Mouse (Mus musculus): ENCODE results near the gene Gstt4.

Gene Gstt4

DNA sequence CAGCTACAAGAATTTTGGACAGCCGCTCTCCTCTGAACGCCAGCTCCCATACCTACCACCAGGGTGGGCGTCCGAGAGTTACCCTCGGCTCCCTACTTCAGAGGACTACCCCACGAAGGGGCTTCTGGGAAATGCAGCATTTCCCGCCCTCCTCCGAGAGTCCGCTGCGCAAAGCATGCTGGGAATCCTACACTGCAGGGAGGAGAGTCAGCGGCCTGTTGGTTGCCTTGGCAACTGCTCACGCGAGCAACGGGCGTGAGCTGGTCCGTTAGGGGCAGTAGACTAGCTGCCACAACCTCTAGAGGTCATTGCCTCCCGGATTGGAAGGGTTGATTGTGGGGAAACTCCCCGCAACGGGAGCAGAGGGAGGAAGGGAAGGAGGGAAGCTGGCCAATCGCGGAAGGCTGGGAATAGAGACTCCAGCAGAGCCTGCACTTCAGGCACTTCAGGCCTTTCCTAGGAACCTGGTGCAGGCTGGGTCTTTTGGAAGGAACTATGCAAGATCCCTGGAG is 15.0 kb upstream of the Gstt4 start, which contains the start of gene Gstt2:
Gene Gstt2, minus strand, starts transcription at position 177 of the 512 bp plus-strand sequence.
- in situ Hi-C loops (cut with MboI, MseI), result no loop called here

DNA sequence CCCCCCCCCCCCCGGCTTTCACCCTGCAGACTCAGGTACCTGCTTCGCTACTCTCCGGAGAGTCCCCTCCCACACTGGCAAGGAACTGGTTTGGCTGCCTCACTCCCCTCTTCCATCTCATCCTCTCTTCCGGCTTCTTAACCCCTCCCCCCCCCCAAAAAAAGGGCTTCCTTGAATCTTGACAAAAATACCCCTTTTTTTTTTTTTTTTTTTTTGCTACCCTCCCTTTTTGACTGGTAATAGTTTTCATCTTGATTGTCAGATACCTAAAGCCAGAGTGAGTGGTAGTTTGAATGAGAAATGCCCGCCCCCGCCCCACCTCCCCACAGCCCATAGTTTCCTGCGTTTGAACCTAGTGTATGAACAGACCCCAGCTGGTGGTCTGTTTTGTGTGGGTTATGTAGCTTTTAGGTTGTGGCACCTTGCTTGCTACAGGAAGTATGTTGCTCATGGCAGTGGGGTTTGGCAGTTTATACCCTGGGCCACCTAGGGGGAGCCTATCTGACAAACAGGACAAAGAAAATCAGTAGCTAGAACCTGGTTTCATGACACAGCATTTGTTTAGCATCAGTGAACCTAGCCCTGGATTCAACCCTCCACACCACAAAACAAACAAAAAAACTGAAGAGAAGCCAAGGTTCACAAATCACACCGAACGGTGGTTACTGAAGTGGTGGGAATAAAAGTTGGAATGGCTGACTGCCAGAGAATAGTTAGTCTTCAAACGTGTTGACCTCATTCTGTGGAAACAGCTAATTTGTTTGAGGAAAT is 13.6 kb upstream of the Gstt4 start:
- in situ Hi-C loops (cut with MboI, MseI), result no loop called here

DNA sequence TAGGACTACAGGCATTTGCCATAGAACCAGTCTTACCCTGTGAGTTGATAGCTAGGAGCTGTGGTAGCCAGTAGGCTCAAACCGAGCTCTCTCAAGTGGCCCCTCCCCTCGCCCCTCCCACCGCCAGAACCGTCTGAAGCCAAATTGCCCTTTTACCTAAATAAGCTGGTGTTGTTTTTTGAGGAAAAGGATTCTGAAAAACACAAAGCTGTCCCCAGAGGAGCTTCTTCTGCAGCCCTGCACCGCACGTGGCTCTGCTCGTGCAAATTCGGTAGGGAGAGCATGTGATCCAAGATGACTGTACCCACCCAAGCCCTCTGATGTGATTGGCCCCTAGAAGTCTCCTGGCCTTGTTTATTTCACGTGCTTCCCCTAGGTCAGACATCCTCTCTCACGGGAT is 13.0 kb upstream of the Gstt4 start:
- in situ Hi-C loops (cut with MboI, MseI), result no loop called here

DNA sequence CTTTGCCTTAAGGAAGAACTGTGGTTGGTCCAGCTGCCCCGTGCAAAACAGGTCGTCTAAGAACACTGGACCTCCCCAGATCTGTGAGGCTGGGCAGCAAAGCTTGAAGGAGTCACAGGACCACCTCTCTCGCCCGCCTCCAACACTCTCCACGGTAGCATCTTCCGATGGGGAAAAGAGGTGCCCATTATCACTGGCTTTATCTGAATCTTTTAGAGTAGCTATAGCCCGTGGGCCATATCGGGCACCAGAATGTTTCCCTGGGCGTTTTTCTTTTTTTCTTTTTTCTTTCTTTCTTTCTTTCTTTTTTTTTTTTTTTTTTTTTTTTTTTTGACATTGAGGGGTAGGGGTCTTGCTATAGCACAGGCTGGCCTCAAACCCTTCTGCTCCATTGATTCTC is 12.4 kb upstream of the Gstt4 start:
- in situ Hi-C loops (cut with MboI, MseI), result no loop called here

DNA sequence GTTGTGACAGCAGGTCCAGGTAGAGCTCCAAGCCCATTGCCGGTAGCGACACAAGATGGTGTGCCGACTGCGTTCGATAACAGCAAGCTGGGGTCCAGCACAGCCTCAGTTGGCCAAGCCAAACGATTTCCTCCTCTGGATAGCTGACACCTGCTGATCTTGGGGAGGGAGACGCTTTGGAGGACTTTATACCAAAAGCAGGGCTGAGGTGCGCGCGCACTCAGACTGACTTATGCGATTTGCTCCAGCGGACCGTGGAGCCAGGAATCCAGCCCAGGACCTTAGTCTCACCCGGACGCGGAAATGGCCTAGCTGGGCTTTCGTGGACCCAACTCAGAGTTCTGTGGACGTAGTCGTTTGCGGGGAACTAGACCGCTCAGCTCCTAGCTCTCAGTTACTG is 11.9 kb upstream of the Gstt4 start:
- in situ Hi-C loops (cut with MboI, MseI), result no loop called here

DNA sequence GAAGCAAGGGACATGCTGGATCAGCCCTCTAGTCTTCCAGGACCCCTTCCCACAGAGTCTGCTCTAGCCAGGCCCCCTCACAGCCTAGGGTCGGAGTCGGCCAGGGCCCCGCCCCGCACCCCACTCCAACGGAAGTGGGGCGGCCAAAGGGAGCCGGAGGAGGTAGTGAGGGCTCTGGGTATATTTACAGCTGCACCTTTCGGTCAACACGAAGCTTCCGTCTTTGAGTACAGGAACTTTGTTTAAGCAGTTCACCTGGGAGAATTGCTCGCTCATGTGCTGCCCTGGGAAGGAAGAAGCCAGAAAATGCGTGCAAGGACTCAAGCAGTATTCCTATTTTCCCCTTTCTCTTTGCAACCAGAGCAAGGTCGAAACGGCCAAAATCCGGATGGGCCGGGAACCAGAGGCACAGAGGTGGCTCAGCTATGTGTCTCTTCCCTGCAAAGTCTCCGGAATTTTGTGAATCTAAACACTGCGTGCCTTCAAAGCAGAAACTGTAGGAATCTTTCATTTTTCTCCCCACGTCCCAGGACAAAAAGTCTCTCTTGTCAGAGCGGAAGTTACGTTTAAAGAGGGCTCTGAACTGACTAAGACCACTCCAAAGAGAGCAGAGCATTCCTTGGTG is 11.2 kb upstream of the Gstt4 start:
- in situ Hi-C loops (cut with MboI, MseI), result no loop called here

DNA sequence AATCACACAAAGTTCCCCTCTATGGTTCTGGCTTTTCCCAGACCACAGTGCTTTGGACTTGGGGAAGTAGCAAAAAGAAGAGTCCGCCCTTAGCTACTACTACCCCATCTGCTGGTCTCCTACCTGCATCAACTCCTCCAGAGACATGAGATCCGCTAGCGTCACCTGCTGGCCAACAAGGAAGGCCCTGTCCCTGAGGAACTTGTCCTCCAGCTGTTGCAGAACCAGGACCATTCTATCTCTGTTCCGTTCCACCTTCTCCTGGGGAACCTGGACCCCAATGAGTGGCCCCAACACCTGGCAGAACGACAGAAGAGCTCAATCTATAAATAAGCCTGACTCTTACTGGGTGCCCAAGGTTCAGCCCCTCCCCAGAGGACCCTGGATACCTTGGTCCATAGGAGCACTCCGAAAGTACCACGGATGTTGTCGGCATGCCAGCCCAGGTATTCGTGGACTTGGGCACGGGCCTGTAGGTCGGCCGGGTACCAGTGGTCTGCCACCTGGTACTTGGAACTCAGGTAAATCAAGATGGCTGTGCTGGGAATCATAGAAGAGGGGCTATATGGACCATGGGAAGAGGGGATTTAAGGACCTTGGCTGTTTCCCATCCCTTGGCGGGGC is 10.0 kb upstream of the Gstt4 start:
- in situ Hi-C loops (cut with MboI, MseI), result no loop called here

DNA sequence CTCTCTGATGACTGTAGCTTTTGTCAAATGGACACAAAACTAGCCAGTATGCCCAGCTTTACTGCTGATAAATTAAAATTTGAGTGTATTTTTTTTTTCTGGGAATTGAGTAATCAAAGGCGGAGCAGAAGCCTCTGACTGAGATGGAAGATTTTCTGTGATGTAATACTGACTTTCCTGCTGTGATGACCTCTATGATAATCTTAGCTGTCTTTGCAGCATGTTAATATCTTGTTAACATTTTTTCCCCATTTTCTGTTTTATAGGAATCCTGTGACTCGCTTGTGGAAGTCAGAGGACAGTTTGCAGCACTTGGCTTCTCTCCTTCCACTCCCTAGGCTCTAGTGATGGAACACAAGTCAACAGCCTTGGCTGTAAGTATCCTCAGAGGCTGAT is 7.9 kb upstream of the Gstt4 start:
- in situ Hi-C loops (cut with MboI, MseI), result no loop called here

DNA sequence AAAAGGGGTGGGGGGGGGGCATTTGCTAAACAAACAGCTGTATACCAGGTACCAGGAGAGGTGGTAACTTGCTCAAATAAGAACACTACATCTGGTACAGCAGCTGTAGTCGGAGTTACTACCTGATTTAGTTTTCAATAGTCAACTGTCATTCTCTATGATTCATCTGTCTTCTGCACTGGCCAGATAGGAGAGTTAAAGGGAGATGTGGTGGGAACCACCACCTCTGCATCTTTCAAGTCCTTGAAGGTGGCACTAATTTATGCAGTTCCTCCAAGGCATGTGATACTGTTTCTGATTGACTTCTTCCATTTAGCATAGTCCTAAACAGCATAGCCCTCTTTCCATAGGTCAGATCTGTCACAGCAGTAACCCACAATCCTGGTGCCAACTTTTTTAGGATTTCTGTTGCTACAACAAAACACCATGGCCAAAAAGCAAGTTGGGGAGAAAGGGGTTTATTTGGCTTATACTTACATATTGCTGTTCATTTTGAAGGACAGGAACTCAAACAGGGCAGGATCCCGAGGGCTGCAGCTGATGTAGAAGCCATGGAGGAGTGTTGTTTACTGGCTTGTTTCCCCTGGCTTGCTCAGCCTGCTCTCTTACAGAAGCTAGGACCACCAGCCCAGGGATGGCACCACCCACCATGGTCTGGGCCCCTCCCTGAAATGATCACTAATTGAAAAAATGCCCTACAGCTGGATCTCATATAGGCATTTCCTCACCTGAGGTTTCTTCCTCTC is 7.4 kb upstream of the Gstt4 start:
- in situ Hi-C loops (cut with MboI, MseI), result loop anchor here (5.0 kb wide), 2 partner anchors 47 to 72 kb away; partner anchors contain the start of genes Gm20441 and Gstt3

DNA sequence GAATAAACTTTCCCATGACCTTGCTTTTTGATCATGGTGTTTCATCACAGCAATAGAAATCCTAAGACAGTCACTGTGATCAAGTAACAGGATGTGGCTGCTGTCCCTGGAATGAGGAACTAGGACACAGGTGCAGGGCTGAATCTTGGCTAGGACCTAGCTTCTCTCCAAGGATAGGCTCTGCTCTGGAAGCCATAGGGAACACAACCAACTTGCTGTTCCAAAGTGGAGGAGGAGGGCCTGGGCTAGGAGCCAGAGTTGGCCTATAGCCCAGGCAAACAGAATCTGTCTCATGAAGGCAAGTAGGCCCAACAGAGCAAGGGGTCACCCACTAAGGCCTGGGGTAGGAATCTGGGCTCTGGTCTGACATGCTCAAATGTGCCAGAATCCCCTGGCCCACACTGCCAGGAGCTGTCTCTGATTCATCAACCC is 6.2 kb upstream of the Gstt4 start:
- in situ Hi-C loops (cut with MboI, MseI), result loop anchor here (5.0 kb wide), 2 partner anchors 46 to 71 kb away; partner anchors contain the start of genes Gm20441 and Gstt3

DNA sequence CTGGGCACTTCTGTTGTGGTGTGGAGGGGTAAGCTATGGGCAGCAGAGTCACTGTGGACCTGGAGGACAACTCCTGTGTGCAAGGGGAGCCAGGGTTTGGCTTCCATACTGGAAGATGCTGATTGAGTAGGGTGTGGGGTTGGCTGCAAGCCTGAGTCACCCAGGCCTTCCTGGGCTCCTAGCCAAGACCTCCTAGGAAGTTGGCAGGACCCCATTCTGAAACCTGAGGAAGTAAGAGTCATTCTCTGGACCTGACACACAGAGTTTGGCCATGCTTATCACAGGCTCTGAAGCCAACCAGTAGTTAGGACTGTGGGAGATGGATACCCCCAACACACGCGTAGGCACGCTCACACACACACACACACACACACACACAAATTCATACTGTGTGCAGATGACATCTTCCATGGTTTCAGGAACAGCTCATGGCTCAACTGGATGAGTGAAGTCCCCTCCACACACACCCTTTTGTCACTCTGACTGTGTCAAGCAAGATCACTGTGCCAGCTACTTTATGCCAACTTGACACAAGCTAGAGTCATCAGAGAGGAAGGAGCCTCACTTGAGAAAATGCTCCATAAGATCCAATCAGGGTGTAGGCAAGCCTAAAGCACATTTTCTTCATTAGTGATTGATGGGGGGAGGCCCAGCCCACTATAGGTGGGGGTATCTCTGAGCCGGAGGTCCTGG is 5.5 kb upstream of the Gstt4 start:
- in situ Hi-C loops (cut with MboI, MseI), result loop anchor here (5.0 kb wide), 2 partner anchors 46 to 71 kb away; partner anchors contain the start of genes Gm20441 and Gstt3

DNA sequence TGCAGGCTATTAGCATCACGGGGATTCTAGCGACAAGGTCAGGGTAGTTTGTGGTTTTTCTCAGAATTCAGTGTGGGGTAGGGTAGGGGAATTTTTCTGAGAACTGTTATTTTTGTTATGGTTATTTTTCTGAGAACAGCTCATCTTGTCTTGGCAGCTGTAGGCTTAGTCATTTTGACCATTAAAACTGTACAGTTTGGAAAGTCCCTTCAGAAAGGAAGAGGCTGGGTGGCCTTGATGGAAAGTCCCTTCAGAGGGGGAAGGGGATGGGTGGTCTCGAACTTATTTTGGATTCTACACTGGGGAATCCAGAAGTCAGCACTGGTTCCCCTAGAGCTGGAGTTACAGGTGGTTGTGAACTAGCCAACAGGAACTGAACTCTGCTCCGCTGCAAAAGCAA is 2.2 kb upstream of the Gstt4 start:
- in situ Hi-C loops (cut with MboI, MseI), result loop anchor here (25.0 kb wide), 1 partner anchor 1187 kb away; no protein-coding TSS in a partner anchor

DNA sequence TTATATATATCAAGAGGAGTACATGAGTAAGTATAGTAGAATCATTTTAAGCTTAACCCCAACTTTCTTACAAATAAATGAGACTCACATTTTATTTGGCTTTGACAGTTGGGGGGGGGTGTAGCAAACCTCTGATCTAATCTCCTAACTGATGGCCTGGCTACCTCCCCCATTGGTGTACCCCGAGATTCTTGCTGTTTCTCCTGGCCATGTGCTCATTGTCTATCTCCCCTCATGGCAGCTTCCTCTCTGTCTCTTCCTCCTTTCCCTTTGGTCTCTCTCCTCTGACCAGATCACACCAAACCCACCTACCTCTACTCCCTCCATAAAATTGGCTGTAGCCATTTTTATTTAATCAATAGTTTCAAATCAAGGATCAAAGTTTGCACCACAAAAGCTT is 1.4 kb upstream of the Gstt4 start:
- in situ Hi-C loops (cut with MboI, MseI), result loop anchor here (25.0 kb wide), 1 partner anchor 1186 kb away; no protein-coding TSS in a partner anchor

DNA sequence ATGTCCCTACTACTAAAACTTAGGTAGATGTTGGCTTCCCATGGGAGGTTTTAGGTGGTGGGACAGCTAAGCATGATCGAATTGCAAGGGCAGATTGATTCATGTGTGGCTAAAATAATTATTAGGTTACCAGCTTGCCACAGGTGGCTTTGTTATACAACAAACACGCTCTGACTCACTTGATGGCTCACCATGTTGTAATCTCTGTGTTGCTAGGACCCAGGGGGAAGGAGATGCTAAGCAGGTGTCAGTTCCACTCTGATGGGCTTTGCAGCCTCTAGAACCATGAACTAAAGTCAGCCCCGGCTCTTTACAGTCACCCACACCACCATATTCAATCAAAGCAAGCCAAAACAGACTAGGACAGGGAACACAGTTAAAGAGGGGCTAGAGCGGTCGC is 2.5 kb downstream of the Gstt4 start:
- in situ Hi-C loops (cut with MboI, MseI), result loop anchor here (25.0 kb wide), 1 partner anchor 1183 kb away; no protein-coding TSS in a partner anchor

DNA sequence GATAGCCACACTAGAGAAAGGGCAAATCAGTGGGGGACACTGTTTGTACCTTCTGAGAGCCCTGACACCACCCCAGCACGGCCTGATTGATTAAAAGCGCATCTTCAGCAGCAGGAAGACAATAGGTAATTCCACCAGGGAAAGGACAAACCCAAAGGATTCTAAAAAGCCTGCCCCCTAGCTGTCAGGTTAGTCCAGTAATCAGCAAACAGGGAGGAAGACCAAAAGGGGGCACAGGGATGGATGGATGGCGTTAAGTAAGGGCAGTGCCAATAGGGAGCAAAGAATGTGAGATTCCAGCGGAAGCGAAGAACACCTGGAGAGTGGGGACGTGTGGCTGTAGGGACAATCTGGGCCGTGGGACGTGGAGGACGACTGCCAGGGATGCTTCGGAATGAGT is 3.7 kb downstream of the Gstt4 start:
- in situ Hi-C loops (cut with MboI, MseI), result loop anchor here (25.0 kb wide), 1 partner anchor 1181 kb away; no protein-coding TSS in a partner anchor

DNA sequence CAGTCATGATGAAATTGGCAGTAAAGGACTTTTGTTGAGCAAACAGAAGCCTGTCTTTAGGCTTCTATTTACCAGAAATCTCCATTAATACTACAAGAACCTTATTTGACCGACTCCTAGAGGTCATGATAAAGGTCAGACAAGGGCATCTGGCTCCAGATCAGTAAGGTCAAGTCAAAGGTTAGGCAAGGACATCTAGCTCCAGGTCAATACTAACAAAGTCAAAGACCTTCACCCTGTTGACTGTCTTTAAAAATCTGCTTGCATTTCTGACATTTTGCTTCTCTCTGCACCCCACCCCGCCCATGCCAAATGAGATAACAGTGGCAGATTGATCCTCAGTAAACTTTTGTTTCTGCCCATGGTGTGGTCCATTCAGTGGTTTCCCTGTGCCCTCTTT is 18.1 kb downstream of the Gstt4 start:
- in situ Hi-C loops (cut with MboI, MseI), result loop anchor here (25.0 kb wide), 1 partner anchor 1167 kb away; no protein-coding TSS in a partner anchor

DNA sequence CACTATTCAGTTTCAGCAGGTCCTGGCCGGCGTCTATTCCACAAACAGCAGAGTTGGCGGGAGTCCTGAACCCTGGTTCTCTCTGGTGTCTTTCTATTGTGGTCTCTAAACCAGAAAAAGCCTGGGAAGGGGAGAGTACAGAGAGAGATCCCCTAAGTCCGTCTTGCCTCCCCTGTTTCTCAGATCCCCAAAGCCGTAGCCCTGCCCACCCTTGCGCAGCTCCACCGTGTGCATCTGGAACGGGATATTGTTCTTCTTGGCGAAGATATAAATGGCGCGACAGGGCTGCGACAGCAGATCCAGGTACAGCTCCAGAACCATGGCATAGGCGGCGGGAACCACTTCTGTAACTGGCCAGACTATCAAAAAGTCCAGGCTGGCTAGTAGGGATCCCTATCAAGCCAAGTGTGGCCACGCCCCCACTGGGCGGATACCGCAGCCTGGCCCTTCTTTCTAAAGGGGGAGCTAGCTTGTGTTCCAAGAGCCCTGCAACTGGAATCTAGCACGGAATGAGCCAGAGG is 24.1 kb downstream of the Gstt4 start, which contains the start of gene Gstt1:
Gene Gstt1, minus strand, starts transcription at position 409 of the 521 bp plus-strand sequence.
- in situ Hi-C loops (cut with MboI, MseI), result loop anchor here (25.0 kb wide), 1 partner anchor 486 kb away; the partner anchor contains the start of gene Adora2a

DNA sequence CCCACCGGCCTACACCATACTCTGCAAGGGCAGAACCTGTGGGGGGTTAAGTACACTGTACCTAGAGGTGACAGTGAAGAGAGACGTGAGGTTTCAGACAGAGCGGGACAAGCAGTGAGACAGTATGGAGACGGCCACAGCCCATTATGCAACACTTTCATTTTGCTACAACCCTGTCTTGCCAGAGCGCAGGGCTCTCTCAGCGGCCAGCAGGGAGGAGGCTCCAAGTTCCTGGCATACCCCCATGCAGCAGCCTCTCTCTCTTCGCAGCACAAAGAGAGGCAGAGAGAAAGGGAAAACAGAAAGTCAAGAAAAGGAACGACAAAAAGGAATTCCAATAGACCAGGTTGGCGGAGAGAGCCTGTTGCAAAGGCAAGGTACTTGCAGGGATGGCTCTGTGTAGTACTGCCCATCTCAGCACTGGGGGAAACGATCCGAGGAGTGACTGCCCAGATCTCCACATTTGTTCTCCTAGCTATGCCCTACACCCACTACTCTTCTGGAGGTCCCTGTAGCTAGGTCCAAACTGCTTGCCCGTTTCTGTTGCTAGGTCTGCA is 24.6 kb downstream of the Gstt4 start:
- in situ Hi-C loops (cut with MboI, MseI), result loop anchor here (25.0 kb wide), 1 partner anchor 485 kb away; the partner anchor contains the start of gene Adora2a

DNA sequence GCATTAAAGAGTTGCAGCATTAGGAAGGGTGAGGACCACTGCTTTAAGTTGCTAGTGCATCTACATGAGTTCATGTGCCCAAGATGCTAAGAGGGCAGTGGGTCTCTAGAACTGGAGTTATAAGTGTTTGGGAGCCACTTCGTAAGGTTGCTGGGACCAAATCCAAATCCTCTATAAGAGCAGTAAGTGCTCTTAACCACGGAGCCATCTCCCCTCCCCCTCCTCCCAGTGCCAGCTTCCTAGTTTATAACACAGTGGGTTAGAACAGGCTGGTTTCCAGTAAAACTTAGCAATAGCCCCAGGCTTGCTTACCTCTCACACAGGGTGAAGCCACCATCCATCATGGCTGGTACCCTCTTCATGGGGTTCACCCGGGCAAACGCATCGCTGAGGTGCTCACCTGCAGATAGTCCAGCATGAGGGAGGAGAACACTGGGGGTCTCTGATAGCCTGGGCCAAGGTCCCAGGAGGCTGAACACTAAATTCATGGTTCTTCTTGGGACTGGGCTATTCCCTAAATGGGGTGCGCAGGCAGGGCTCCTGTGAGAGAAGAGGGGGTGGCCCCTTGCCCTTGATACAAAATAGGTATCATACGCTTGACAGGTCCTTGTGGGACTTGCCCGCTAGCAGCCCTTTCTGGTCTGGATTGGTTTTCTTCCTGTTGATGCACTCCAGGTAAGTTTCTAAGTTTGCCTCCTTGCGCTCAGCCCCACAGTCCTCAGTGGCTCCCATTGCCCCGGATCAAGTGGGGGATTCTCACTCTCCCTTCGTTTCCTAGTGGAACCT is 25.4 kb downstream of the Gstt4 start:
- in situ Hi-C loops (cut with MboI, MseI), result loop anchor here (25.0 kb wide), 1 partner anchor 485 kb away; the partner anchor contains the start of gene Adora2a

Data from T-helper 1 cell (primary cell).